Mouse (Mus musculus): ENCODE measurements at regions not wholly inside any gene's neighbourhood (a gene's known extent, or its start where the extent isn't known, plus 50 kb on each side); places are given as distances from the start of the nearest gene placed in this dataset.

DNA sequence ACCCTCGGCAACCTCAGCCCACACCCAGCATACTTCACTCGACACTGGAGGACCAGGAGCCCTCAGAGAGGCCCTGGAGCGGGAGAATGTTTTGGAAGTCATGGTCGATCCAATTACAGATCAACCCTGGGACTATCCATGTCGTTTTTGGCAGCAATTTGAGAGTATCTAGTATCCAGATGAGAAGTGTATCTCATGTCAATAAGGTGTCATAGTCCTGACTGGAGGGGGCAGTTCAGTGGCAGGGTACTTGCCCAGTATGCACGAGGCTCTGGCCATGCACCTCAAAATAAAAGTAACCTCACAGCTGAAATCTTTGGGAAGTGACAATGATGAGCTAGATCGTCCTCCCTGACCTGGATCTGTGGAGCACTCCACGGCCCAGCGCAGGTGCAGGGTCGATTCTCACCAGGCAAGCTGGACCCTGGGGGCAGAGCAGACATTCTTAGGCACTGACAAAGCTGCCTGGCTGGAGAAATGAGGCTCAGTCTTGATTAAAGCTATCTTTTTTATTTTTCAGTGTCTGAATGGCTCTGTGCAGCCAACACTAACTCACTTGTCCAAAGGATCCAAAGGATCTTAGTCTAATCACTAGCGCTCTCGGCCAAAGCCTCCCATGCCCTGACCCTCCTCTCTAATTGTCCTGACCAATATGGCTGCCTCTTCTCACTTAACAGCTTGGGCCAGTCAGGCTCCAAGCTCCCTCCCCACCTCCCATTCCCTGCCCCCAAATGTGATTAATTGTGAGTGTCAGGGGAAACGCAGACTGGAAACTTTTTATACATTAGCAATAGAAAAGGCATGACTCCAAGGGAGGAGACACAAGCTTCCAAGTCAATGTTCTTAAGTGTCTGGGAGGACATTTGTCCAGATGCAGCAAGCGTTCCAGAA lies 146.0 kb downstream of the Mtx3 start:
- no peak for TF ChIP-seq CTCF (IDR thresholded peaks at IDR 0.05; ENCODE audit: control insufficient read depth, insufficient read depth, insufficient replicate concordance, low read depth, low read length)
- TF ChIP-seq POLR2A (IDR thresholded peaks at IDR 0.05; ENCODE audit: control insufficient read depth, low read depth, low read length) = no peak
